Mouse (Mus musculus) forebrain, embryonic 14.5 days (tissue): ENCODE data around the gene Klk1b5. TPM values are rescaled to one million over a fixed set of nuclear protein-coding genes. Genes with fewer than 3 reads are reported as not detected.
"Not testable (repeated sequence)": the region's sequence is repeated elsewhere in the genome, so short reads cannot be mapped to it uniquely, and the experiment has no call there.

ENCODE experiments used
- ATAC-seq: fragments of 200-750 bp; cut with Nextera tagmentation; 2 replicates; pipeline ENCODE4 v1.8.0; 2017; ENCODE audit warnings: mild to moderate bottlenecking, moderate library complexity
- DNase-seq: peaks from one replicate; pipeline ENCODE4 v3.0.0-alpha.2; 2015; ENCODE audit warnings: low spot score
- H3K27ac ChIP-seq: fragments of 300-500 bp; sonication (generic); 2 replicates; pipeline ENCODE4 v1.5.1; 2014; ENCODE audit warnings: low read depth, mild to moderate bottlenecking, control low read depth, low read length, moderate library complexity
- H3K27me3 ChIP-seq: fragments of 300-500 bp; sonication (generic); replicated peaks from 2 replicates; pipeline ENCODE4 v1.6.1; 2014; ENCODE audit warnings: low read length, control low read depth, mixed read lengths; ENCODE audit not compliant: control insufficient read depth, insufficient read depth
- H3K36me3 ChIP-seq: fragments of 300-500 bp; sonication (generic); 2 replicates; pipeline ENCODE4 v1.6.1; 2014; ENCODE audit warnings: low read length, control low read depth; ENCODE audit not compliant: control insufficient read depth, insufficient read depth
- H3K4me1 ChIP-seq: fragments of 300-500 bp; sonication (generic); 2 replicates; pipeline ENCODE4 v1.6.1; 2014; ENCODE audit warnings: antibody characterized with exemption, low read length, control low read depth; ENCODE audit not compliant: control insufficient read depth, insufficient read depth
- H3K4me2 ChIP-seq: fragments of 300-500 bp; sonication (generic); 2 replicates; pipeline ENCODE4 v1.6.1; 2014; ENCODE audit warnings: mild to moderate bottlenecking, control low read depth, low read length
- H3K4me3 ChIP-seq: fragments of 300-500 bp; sonication (generic); 2 replicates; pipeline ENCODE4 v1.5.1; 2014; ENCODE audit warnings: low read depth, low read length, control low read depth
- H3K9ac ChIP-seq: fragments of 300-500 bp; sonication (generic); 2 replicates; pipeline ENCODE4 v1.6.1; 2014; ENCODE audit warnings: mild to moderate bottlenecking, low read length, control low read depth, moderate library complexity
- H3K9me3 ChIP-seq: fragments of 300-500 bp; sonication (generic); replicated peaks from 2 replicates; pipeline ENCODE4 v1.6.1; 2016; ENCODE audit warnings: low read length, control low read depth, mixed read lengths; ENCODE audit not compliant: control insufficient read depth
- WGBS: fragments of 180-500 bp; shearing (Covaris S2); extraction: QIAGEN DNeasy Blood & Tissue Kit; methylation state at CpG from one replicate; pipeline ENCODE4 v1.1.7; 2014; 5-methylcytosine and 5-hydroxymethylcytosine counted together
- polyA plus RNA-seq: library from polyadenylated mRNA; unstranded; fragments of >200 nt; fragmentation: Nextera tagmentation; extraction: Ambion mirVana; gene quantifications from 2 replicates; pipeline ENCODE4 v1.2.1, GENCODE M21; 2014

Gene Klk1b5
- polyA plus RNA-seq, 1 experiment from 2014 or later: not detected

- WGBS: 86% methylated on average over 6 of the region's 6 CpGs
- not testable (repeated sequence) for H3K27me3 ChIP-seq, DNase-seq, H3K27ac ChIP-seq, H3K36me3 ChIP-seq, H3K9me3 ChIP-seq, H3K4me2 ChIP-seq, H3K9ac ChIP-seq, H3K4me3 ChIP-seq, H3K4me1 ChIP-seq, ATAC-seq
Measured at GRCm38 (mm10) chr7:44222335-44222734, 6.6 kb downstream of the Klk1b5 start.

GRCm38 (mm10) chr7:44225076-44225475 is 9.3 kb downstream of the Klk1b5 start, which contains the start of gene Klk1:
TSS of gene Klk1 (plus strand) at chr7:44225360.
- H3K4me1 ChIP-seq: no peaks in the 10 kb centered on the region
- 23% methylated on average over 1 of the region's 1 CpGs for WGBS

GRCm38 (mm10) chr7:44235909-44236308 is 20.2 kb downstream of the Klk1b5 start, which contains the start of gene Gm36864:
TSS of gene Gm36864 (plus strand) at chr7:44236177.
- no peaks in the 10 kb centered on the region for H3K9me3 ChIP-seq
- no peaks in the 10 kb centered on the region for H3K4me1 ChIP-seq
- ATAC-seq (no peak), DNase-seq (no peak)
- H3K9ac ChIP-seq: no peak within 1 kb of the TSS
- no peak within 1 kb of the TSS for H3K4me2 ChIP-seq
- H3K27me3 ChIP-seq: no peaks in the 10 kb centered on the region
- H3K4me3 ChIP-seq: no peak within 1 kb of the TSS
- no peaks in the 10 kb centered on the region for H3K36me3 ChIP-seq
- H3K27ac ChIP-seq: no peak within 1 kb of the TSS
- WGBS: 77% methylated on average over 3 of the region's 3 CpGs

More at GRCm38 (mm10) chr7:44225076-44225475, 9.3 kb downstream of the Klk1b5 start, which contains the start of gene Klk1:
- ATAC-seq (no peak), DNase-seq (no peak)
- Histone ChIP-seq H3K4me3 (no peak within 1 kb of the TSS), H3K27me3 (no peaks in the 10 kb centered on the region), H3K4me2 (no peak within 1 kb of the TSS), H3K9ac (no peak within 1 kb of the TSS), H3K9me3 (no peaks in the 10 kb centered on the region), H3K27ac (no peak within 1 kb of the TSS), H3K36me3 (no peaks in the 10 kb centered on the region)

GRCm38 (mm10) chr7:44239913-44240312 is 24.2 kb downstream of the Klk1b5 start:
- Histone ChIP-seq H3K27ac (no peak overlapping the region), H3K9ac (no peak overlapping the region), H3K4me1 (no peaks in the 10 kb centered on the region), H3K4me3 (no peak overlapping the region), H3K9me3 (no peaks in the 10 kb centered on the region), H3K36me3 (no peaks in the 10 kb centered on the region), H3K27me3 (no peaks in the 10 kb centered on the region), H3K4me2 (no peak overlapping the region)
- no peak for ATAC-seq
- WGBS: 51% methylated on average over 2 of the region's 2 CpGs
- DNase-seq: no peak

- no peak for DNase-seq
- no peak for ATAC-seq
- Histone ChIP-seq H3K9ac (no peak overlapping the region), H3K27me3 (no peaks in the 10 kb centered on the region), H3K36me3 (no peaks in the 10 kb centered on the region), H3K4me2 (no peak overlapping the region), H3K9me3 (no peaks in the 10 kb centered on the region), H3K4me1 (peaks cover 4% of the 10 kb centered on the region), H3K4me3 (no peak overlapping the region), H3K27ac (no peak overlapping the region)
- WGBS: 58% methylated on average over 1 of the region's 1 CpGs
Measured at GRCm38 (mm10) chr7:44240712-44241111, 25.0 kb downstream of the Klk1b5 start.

GRCm38 (mm10) chr7:44241163-44241562 is 25.4 kb downstream of the Klk1b5 start:
- H3K4me2 ChIP-seq: no peak overlapping the region
- no peak overlapping the region for H3K4me3 ChIP-seq
- H3K36me3 ChIP-seq: no peaks in the 10 kb centered on the region
- H3K4me1 ChIP-seq: peaks cover 4% of the 10 kb centered on the region
- H3K27me3 ChIP-seq: no peaks in the 10 kb centered on the region
- H3K9ac ChIP-seq: no peak overlapping the region
- H3K27ac ChIP-seq: no peak overlapping the region
- no peaks in the 10 kb centered on the region for H3K9me3 ChIP-seq
- 69% methylated on average over 2 of the region's 2 CpGs for WGBS
- DNase-seq (no peak), ATAC-seq (no peak)

- 44% methylated on average over 1 of the region's 1 CpGs for WGBS
- no peak overlapping the region for H3K4me3 ChIP-seq
- no peak overlapping the region for H3K4me2 ChIP-seq
- H3K9ac ChIP-seq: no peak overlapping the region
- peaks cover 14% of the 10 kb centered on the region for H3K36me3 ChIP-seq
- H3K4me1 ChIP-seq: peaks cover 10% of the 10 kb centered on the region
- no peaks in the 10 kb centered on the region for H3K9me3 ChIP-seq
- DNase-seq (no peak), ATAC-seq (no peak)
- no peak overlapping the region for H3K27ac ChIP-seq
- no peaks in the 10 kb centered on the region for H3K27me3 ChIP-seq
Measured at GRCm38 (mm10) chr7:44244080-44244479, 28.3 kb downstream of the Klk1b5 start.

- H3K4me1 ChIP-seq: peaks cover 10% of the 10 kb centered on the region
- H3K4me3 ChIP-seq: peak within 1 kb of the TSS; percentile 85
- H3K9me3 ChIP-seq: no peaks in the 10 kb centered on the region
- DNase-seq: peak; percentile 96
- H3K27me3 ChIP-seq: no peaks in the 10 kb centered on the region
- peak; percentile 90 for ATAC-seq
- H3K27ac ChIP-seq: peak within 1 kb of the TSS; percentile 91
- peaks cover 36% of the 10 kb centered on the region for H3K36me3 ChIP-seq
- H3K9ac ChIP-seq: peak within 1 kb of the TSS; percentile 96
- peak within 1 kb of the TSS; percentile 84 for H3K4me2 ChIP-seq
- under 1% methylated on average over 62 of the region's 62 CpGs for WGBS
Measured at GRCm38 (mm10) chr7:44246055-44246983, 30.6 kb downstream of the Klk1b5 start, which contains the start of the genes 1700028J19Rik and 2410002F23Rik. TSS of gene 1700028J19Rik (minus strand) at chr7:44246695. TSS of gene 2410002F23Rik (plus strand) at chr7:44246722.

GRCm38 (mm10) chr7:44246984-44247470 is 31.3 kb downstream of the Klk1b5 start:
- DNase-seq: peak; percentile 77

More at GRCm38 (mm10) chr7:44246984-44247470, 31.3 kb downstream of the Klk1b5 start:
- Histone ChIP-seq H3K4me2 (peak overlapping the region; percentile 84), H3K4me3 (peak overlapping the region; percentile 85), H3K4me1 (peaks cover 10% of the 10 kb centered on the region), H3K9me3 (no peaks in the 10 kb centered on the region), H3K27ac (peak overlapping the region; percentile 91), H3K27me3 (no peaks in the 10 kb centered on the region), H3K36me3 (peaks cover 41% of the 10 kb centered on the region), H3K9ac (peak overlapping the region; percentile 96)
- peak; percentile 50 for ATAC-seq
- under 1% methylated on average over 23 of the region's 23 CpGs for WGBS
